Mouse (Mus musculus) retina, adult 2 months (tissue): ENCODE measurements around the gene Pgpep1.

Source experiments
- DNase-seq: peaks from one replicate; pipeline ENCODE4 v3.0.0-alpha.2; 2012; ENCODE audit warnings: low read depth, low spot score

The Pgpep1 gene

GRCm38 (mm10) chr8:70659604-70660272 lies 450 bp downstream of the Pgpep1 start:
- DNase-seq, result peak; percentile 62

GRCm38 (mm10) chr8:70658897-70659603 lies 1.1 kb downstream of the Pgpep1 start:
- no peak for DNase-seq

- DNase-seq, result no peak
These were observed 2.4 kb downstream of the Pgpep1 start for GRCm38 (mm10) chr8:70657739-70658138.

GRCm38 (mm10) chr8:70657214-70657613 lies 3.0 kb downstream of the Pgpep1 start:
- DNase-seq, result no peak

- no peak for DNase-seq
These were observed 3.9 kb downstream of the Pgpep1 start for GRCm38 (mm10) chr8:70656193-70656790.

- DNase-seq, result no peak
These were observed 4.7 kb downstream of the Pgpep1 start for GRCm38 (mm10) chr8:70655469-70655868.

GRCm38 (mm10) chr8:70654121-70654520 lies 6.1 kb downstream of the Pgpep1 start:
- no peak for DNase-seq

- DNase-seq, result no peak
These were observed 7.0 kb downstream of the Pgpep1 start for GRCm38 (mm10) chr8:70653226-70653625.

GRCm38 (mm10) chr8:70650351-70650750 lies 9.8 kb downstream of the Pgpep1 start:
- DNase-seq, result no peak

GRCm38 (mm10) chr8:70649324-70649723 lies 10.9 kb downstream of the Pgpep1 start:
- no peak for DNase-seq

- no peak for DNase-seq
These were observed 11.3 kb downstream of the Pgpep1 start for GRCm38 (mm10) chr8:70648921-70649320.

- no peak for DNase-seq
These were observed 12.1 kb downstream of the Pgpep1 start for GRCm38 (mm10) chr8:70648164-70648442.

- no peak for DNase-seq
These were observed 12.6 kb downstream of the Pgpep1 start for GRCm38 (mm10) chr8:70647343-70648163.

GRCm38 (mm10) chr8:70646775-70647174 lies 13.4 kb downstream of the Pgpep1 start:
- no peak for DNase-seq

GRCm38 (mm10) chr8:70646369-70646768 lies 13.8 kb downstream of the Pgpep1 start:
- no peak for DNase-seq

- no peak for DNase-seq
These were observed 14.5 kb downstream of the Pgpep1 start for GRCm38 (mm10) chr8:70645501-70646224.

GRCm38 (mm10) chr8:70644065-70644464 lies 16.1 kb downstream of the Pgpep1 start:
- no peak for DNase-seq

- DNase-seq, result no peak
These were observed 17.2 kb downstream of the Pgpep1 start for GRCm38 (mm10) chr8:70643019-70643418.

GRCm38 (mm10) chr8:70638752-70639151 lies 21.4 kb downstream of the Pgpep1 start:
- DNase-seq, result no peak

- DNase-seq, result no peak
These were observed 23.4 kb downstream of the Pgpep1 start for GRCm38 (mm10) chr8:70636838-70637237.

GRCm38 (mm10) chr8:70635527-70635926 lies 24.7 kb downstream of the Pgpep1 start:
- no peak for DNase-seq

GRCm38 (mm10) chr8:70634066-70634465 lies 26.1 kb downstream of the Pgpep1 start:
- DNase-seq, result no peak
